Mouse (Mus musculus): Measurements from ENCODE around the gene Rps6kc1.

The Rps6kc1 gene

DNA sequence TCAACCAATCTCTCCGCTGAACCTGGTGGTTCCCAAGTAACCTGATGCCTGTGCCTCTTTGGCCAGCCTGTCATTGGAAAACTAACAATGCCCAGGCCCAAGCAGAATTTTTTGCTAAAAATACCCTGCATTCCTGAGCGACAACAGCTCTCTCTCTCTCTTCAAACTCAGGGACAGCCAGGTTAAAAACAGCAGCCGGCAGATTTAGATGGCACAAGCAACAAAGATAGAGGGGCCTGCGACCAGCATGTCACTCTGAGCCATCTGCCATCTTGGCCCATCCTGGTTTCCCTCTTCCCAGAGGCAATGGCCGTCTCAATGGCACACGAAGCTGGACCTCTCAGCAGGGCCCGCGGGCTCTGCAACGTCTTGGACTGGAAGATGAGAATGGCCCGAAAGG, 242.5 kb downstream of the Rps6kc1 start:
- peak in 1 of 2 experiments; percentile 2 for DNase-seq (ENCODE audit: low spot score in 2 of 2)

DNA sequence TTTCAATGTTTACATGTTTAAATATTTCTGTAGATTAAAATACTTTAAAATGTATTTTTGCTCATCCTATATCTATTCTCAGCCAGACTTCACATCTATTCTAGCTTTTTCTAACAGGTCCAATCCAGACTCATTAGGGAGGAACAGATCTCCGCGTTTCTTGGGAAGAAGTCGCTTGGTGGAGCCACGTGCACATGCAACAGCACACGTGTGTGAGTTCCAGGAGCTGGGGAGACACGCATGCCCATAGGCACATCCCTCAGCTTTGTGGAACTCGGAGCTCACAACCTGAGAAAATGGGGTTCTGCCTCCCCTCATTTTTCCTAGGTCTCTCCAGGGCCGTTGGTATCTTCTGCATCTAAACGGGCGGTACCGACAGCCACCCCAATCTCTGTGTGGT, 243.7 kb downstream of the Rps6kc1 start:
- no peak for DNase-seq (ENCODE audit: low spot score in 2 of 2)

DNA sequence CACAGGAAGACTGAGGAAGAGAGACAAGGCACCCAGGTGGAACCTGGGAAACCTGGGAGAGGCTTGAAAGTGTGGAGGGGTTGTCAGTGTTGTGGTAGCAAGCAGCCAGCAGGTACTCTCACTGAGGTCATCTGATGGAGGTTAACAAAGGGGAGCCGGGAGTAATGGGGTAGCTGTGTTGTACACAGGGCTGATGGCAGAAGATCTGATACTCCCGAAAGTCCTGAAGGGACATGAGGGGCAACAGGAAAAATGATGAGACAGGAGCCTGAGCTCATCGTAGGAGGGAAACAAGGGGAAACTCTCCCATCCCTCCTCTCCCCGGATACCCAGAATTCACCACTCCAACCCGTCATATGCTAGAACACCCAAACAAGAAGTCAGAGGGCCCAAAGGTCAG, 244.2 kb downstream of the Rps6kc1 start:
- DNase-seq (ENCODE audit: low spot score in 2 of 2): peak in 1 of 2 experiments; percentile 14

DNA sequence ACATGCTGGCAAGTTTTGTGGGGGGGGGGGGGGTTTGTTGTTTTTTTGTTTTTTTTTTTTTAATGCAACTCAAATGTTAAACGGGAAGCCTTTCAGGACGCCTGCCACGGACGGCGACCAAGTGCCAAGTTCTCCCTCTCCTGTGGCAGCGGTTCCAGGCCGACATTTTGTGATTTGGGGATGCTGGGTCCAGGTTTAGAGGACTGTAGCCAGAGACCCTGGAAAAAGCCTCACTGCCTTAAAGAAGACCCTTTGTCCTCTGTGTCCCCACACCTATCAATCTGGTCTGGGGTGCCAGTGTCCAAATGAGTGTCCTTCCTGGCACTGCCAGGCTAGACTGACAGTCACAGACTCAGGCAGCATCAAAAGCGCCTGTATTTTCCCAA, 246.1 kb downstream of the Rps6kc1 start:
- peak in 1 of 2 experiments; percentile 17 for DNase-seq (ENCODE audit: low spot score in 2 of 2)

DNA sequence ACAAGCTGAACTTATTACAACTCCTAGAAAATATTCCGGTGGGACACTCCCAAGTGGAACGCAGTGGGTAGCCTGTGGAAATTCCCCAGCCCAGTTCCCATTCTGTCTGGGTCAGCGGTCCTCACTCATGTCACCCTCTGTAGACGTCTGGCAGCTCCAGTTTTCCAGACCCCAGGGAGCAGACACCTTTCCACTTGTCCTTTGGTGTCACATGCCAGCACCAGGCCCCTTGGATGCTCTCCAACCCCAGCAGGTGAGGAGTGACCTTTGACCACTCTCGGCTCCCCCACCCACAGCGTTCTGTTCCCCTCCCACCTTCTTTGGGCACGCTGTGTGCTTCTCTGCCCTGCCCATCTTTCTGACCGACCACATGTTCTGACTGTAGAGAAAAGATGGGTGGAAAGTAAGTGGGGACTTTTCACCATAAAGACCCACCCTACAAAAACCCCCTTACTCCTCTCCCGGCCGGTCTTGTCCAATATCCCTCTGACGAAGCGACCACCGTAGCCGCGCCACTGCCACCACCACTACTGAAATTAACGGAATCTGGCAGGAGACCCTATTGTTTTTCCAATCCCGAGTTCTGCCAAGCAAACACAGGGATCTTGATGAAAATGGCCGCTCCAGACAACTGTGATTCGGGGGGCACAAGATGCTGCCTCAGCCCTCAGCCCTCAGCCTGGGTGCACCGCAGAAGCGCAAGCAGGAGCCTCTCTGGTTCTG, 246.6 kb downstream of the Rps6kc1 start:
- peak in 1 of 2 experiments; percentile 17 for DNase-seq (ENCODE audit: low spot score in 2 of 2)

DNA sequence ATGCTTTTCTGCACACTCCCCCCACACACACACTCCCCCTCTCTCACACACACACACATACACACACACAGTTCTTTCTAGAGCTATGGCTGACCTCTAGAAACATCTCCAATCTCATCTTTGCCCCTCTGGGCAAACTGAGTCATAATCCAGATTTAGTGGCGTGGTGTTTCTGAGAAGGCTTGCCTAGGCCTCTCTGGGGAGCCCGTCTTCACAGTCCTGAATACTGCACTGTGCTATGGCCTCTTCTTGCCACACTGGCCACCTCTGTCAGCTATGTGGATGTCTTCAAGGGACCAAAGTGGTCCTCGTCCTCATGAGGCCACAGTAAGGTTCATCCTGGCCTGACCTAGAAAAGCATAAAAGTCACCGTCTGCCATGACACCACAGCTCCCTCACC, 247.6 kb downstream of the Rps6kc1 start:
- DNase-seq (ENCODE audit: low spot score in 2 of 2): peak in 1 of 2 experiments; percentile 9

DNA sequence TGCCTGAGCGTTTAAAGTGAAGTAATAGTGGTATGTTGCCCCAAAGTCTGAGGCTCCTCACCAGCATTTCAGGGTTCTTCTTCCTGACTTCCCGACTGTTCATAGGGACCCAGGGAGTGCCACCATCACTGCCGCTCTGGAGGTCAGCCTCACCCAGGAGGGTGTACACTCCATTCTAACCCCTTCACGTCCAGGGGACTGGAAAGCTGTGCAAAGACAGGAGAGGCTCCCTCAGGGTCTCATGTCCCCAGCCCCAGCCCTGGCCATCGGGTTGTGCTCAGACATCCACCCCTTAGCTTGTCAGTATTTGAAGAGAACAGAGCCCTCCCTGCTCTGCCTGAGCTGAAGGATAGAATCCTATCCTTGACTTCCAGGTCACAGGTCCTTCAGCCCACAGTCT, 248.8 kb downstream of the Rps6kc1 start:
- DNase-seq (ENCODE audit: low spot score in 2 of 2): peak in 1 of 2 experiments; percentile 11

DNA sequence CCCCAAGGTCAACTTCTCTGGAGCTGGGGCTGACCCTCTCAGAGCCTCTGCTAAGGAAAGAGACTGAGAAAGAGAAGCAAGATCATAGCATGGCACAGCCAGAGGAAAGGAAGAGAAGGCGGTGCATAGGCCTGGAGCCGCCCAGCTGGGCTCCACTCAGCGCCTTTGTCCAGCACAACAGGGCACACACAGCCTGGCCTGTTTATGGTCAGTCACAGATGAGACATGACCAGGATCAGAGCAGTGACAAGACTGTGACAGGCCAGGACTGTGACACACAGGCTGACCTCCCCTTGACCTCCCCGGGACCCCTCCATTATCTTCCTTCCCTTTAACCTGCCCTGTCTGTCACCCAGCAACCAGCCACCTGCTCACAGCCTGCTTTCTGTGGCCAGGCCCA, 249.8 kb downstream of the Rps6kc1 start:
- DNase-seq (ENCODE audit: low spot score in 2 of 2): peak in 1 of 2 experiments; percentile 17

DNA sequence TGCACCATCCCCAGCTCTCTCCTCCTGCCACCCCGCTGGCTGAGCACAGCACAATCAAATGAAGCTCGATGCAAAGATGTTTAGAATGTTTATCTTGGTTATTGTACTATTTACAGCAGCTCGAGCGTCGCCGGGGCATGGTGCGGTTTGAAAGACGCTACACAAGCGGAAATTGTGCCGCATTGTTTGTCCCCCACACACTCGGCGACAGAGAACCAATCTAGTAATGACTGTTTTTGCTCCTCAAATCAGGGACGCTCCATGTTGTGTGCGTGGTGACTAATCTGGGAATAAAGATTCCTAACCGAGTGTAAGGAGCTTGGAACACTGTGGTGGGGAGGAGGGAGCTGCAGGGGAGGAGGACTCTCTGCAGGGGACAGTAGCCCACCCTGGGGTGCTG, 250.3 kb downstream of the Rps6kc1 start:
- DNase-seq (ENCODE audit: low spot score in 2 of 2): peak in 1 of 2 experiments; percentile 17

DNA sequence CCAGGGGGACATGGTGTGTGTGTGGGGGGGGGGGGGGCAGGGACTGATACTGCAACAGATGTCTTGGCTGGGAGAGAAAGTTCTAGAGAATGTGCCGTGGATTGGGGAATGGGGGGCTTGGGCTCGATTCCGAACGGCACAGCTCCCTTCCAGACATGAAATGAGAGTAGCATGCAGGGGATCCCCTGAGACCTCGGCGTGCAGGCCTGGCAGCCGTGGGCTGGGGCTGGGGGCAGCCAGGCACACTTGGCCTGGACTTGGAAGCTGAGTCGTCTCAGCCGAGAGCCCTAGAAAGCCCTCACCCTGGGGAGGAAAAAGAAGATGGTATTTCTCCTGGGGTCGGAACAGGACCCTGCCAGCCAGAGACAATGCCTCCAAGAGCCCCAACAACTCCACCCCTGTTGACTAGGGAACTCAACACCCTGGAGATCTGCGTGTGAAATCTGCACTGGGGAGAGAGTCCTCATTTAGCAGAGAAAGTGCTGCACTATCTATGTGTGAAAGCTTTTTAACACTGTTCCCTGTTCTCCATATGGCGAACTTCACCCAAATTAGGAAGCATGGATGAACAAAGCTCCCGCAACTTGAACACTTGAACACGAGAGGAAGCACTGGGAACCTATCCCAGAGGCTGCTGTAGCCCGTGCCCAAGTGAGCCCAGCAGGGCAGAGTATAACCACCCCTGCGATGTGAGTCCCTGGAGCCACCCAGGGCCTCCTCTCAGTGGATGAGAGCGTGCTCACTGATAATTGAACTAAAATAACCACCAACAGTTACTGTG, 251.7 kb downstream of the Rps6kc1 start:
- no peak for DNase-seq (ENCODE audit: low spot score in 2 of 2)

DNA sequence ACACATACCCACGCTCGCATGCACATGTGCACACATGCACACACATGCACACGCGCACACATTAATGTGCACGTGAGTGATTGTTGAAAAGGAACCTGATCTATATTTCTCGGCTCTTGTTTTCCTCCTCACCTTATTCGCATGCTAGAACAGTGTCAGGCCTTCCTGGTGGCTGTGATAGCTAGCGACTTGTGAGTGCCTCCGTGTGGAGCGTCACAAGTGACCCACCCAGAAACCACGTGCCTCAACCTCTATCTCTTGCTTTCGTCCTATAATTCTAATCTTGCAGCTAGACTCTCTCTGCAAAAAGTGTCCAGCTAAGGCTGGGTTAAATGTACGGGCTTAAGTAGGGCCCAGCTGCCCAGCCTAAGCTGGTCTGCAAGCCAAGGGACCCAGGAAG, 253.3 kb downstream of the Rps6kc1 start:
- peak in 1 of 2 experiments; percentile 11 for DNase-seq (ENCODE audit: low spot score in 2 of 2)

DNA sequence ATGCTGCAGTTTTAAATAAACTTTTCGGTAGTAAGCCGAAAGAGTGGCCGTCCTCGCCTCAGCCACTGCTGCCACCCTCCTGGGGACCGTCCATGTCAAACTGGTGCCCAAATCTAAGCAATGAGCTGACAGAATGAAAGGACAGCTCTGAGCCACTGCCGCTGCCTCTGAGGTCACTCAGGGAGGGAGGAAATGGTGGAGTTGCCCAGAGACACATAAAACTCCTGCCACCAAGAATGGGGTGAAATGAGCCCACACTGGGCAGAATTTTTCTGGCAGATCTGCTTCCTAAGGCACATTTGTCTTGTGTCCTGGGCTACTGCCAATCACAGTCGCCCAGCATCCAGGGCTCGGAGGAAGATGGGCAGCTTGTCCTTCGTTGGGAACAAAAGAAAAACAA, 255.5 kb downstream of the Rps6kc1 start:
- DNase-seq (ENCODE audit: low spot score in 2 of 2): peak; percentile 19 to 31

DNA sequence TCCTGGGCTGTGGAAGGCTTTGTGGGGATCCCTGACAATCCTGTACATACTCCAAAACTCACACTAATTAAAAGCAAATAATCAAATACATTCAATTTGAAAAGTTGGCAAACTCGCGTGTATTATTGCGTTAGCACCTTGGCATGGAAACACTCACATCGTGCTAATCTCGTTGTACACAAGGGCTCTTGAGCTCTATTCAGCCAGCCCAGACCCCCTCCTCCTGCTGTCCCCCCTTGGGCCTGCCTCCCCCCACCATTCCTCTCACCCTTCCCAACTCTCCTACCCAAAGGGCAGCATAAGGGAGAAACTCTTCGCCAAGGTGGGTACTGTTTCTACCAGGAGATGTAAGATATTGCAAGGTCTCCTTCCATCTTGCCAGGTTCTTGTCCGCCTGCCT, 255.9 kb downstream of the Rps6kc1 start:
- DNase-seq (ENCODE audit: low spot score in 2 of 2): peak in 1 of 2 experiments; percentile 14

DNA sequence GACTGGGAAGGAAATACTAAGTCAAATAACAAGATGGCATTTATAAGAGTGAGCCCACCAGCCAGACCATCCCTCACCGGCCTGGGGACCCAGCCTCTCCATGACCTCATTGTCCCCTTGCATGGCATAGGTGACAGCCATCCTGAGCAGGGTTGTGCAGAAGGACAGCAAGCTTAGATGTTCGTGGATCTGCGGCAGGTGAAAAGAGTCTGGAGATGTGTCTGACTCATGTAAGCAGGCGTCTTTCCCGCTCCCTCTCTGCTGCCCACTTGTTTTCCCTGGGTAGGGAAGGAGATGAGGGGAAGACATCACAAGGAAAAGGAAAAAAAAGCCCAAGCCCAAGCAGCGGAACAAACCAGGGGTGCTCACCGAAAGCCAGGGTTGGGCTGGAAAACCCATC, 256.5 kb downstream of the Rps6kc1 start:
- DNase-seq (ENCODE audit: low spot score in 2 of 2): peak in 1 of 2 experiments; percentile 16

DNA sequence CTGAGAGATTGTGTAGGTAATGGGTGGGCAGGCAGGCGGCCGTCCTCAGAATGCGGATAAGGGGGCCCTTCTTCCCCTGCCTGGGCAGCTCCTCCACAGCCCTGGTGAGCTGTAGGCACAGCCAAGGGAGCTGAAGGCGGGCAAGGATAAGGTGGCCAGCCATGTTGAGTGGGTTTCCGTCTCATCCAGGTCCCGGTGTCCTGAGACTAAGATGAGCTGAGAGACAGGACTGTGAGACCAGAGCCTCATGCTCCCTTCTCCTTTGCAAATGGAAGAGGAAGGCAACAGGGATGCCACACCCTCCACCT, 256.9 kb downstream of the Rps6kc1 start:
- no peak for DNase-seq (ENCODE audit: low spot score in 2 of 2)

DNA sequence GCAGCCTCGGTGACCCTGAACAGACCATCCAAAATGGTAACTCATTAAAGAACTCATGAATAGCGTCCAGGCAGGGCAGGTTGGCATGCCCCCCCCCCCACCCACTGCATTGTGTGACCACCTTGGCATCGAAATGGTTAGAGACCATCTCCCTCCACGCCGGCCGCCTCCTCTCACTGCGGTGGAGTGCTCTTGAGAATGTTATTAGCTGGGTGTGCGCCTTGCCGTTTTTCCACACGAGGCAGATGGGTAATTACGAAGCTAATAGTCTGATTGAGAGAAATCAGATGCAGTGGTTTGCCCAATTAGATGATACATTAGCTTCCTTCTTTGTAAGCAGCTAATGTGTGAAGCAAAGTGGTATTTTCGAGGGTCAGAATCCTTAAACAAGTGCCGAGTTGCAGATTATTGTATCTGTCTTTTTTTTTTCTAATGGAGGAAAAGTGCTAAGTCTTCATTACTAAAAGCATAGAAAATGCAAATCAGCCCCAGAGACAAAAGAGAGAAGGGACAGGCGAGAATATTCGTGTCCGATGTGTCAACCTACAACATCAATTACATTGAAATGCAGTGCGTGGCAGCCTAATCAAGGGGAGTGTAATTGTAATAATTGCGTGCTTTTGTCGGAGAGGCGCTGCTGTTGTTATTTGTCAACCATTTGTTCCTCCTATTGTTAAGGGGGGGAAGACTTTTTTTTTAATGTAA, 257.4 kb downstream of the Rps6kc1 start:
- no peak for DNase-seq (ENCODE audit: low spot score in 2 of 2)

DNA sequence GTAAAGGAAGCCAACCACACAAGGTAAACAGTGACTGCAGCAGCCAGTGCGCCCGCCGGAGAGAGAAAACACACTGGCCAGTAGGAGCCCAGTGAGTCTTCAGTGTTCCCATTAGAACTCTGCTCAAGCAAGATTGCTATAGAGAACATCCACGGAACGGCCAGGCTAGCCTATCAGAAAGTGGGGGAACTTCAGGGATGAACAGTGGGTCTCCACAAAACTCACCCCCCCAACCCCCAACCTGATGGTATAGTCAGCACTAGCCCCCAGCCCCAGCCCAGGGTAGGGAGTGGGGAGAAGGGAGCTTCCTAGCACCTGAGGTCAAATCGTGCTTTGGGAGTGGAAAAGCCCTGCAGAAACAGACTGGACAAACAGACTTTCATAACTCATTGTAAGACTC, 258.5 kb downstream of the Rps6kc1 start:
- DNase-seq (ENCODE audit: low spot score in 2 of 2): no peak

Data from cerebellum, postnatal 4 days (tissue).